Mouse (Mus musculus) retina, postnatal 1 day (tissue): Measurements from ENCODE around the gene Becn1.

Source experiments
- DNase-seq: peaks from one replicate; pipeline ENCODE4 v3.0.0-alpha.2; 2012

Becn1 gene

GRCm38 (mm10) chr11:101315082-101315650, 13.1 kb upstream of the Becn1 start:
- DNase-seq = no peak

- no peak for DNase-seq
These were observed 12.5 kb upstream of the Becn1 start for GRCm38 (mm10) chr11:101314567-101314966.

DNA sequence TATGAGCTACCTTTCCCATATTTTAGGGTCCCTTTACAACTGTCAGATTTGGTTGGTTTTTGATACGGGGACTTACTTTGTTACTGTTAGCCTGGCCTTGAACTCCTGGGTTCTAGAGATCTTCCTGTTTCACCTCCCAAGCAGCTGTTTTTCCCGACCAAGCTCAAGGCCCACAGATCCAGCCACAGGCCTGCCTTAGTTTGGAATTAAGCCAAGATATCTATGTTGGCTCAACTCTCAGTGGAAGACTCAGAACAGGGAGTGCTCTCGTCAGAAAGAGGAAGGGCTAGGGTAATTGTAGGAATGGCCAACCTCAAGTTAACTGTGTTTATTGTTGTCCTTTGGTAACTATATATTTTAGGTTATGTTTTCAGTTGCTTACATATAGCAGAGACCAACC, 10.1 kb upstream of the Becn1 start:
- no peak for DNase-seq

DNA sequence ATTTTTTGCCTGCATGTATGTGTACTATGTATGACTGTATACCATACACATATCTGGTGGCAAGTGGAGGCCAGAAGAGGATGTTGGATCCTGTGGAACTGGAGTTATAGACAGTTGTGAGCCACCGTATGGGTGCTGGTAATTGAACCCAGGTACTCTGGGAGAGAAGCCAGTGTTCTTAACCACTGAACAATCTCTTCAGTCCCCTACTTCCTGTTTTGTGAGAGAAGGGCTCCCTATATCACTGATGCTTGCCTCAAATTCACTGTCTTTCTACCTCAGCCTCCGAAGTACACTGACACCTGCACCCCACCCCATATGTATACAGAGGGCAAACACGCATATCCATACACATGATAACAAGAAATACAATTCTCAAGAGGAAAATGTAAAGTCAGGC, 9.0 kb upstream of the Becn1 start:
- DNase-seq = no peak

DNA sequence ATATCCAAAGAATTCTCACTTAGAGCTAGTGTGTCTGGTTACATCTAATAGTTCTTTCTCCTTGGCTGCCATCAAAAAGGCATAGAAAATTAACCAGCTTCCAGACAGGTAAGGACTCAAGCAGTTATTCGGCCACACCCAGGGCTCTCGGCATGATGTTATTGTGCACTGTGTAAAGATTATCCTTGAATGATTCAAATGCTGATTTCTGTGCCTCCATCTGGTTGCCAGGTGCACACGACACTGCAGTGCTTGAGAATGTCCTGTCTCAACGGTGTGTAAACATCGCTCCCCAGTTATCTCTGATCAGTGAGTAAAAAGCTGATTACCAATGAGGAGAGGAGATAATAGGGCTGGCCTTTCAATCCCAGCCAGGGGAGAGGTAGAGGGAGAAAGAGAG, 5.7 kb upstream of the Becn1 start:
- DNase-seq = no peak

DNA sequence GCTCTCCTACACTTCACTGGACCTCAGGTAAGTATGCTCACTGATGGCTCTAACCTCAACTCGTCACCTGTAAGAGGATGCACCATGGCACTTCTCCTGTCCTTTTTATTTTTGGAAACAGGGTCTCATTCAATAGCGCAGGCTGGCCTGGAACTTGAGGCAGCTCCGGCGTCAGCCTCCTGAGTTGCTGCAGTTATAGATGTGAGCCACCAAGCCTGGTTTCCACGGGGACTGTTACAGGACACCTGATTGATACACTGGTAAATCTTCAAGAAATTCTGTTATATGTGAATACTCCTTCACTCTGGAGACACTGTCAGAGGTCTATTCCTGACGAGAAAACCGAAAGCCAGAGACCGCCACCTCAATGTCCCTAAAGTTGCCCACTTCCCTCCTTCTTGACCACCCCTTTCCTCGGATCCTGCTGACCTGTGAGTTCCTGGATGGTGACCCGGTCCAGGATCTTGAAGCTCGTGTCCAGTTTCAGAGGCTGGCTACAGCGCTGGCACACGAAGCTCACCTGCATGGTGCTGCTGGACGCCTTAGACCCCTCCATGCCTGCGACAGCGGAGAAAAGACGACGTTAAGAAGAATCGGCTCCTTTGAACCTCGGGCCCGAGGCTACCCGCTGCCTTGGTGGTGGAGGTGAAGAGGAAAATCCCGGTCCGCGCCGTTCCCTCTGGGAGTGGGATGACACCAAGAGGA, 635 bp downstream of the Becn1 start:
- DNase-seq = no peak

GRCm38 (mm10) chr11:101300881-101301280, 1.2 kb downstream of the Becn1 start:
- DNase-seq = no peak

- DNase-seq = peak; percentile 55
These were observed 6.9 kb downstream of the Becn1 start for GRCm38 (mm10) chr11:101295191-101295590.

DNA sequence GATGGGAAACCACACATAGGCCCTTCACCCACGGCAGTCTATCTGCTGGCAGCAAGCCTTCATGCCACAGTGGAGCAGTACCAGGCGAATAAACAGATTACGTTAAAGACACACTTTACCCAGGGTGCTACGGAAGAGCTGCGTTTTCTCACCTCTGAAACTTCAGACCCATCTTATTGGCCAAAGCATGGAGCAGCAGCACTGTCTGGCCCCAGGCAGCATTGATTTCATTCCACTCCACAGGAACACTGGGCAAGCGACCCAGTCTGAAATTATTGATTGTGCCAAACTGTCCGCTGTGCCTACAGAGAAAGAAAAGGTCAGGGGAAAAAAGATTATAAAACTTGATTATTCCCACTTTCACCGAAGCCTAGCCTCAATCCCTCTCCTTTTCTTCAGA, 10.9 kb downstream of the Becn1 start:
- no peak for DNase-seq

DNA sequence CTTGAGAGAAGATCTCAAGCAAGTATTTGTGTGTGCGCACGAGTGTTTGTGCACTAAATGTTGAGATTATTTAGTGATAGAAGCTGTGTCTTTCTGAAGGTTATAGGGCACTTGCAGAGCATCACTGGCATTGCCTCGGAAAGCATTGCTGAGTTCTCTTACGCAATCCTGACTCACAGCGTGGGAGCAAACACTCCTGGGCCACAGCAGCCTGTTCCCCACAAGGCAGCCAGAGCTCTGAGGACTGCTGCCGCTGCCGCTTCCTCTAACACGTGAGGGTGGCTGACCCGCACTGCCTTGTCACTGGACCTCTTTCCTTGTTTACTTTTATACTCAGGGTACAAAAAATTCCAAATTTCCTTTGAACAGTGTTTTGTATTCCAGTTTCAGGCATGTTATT, 14.8 kb downstream of the Becn1 start:
- no peak for DNase-seq

GRCm38 (mm10) chr11:101283805-101284204, 18.3 kb downstream of the Becn1 start:
- DNase-seq = no peak

DNA sequence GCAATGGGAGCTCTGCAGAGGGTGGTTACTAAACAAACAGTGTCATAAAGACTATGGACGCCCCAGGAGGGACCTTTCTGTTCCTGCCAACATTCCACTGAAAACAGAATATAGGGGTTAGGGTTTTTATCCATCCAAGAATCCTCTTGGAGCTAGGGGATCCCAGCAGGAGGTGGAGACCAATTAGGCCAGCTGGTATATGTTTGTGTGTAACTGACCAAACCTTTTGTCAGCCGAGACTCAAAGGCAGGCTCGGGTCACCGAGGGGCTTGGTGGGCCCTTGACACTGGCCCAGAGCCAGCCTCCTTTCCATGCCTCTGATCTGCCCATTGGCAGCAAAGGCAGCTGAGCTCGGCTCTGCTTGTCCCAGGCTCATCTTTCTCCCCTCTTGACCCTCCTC, 19.2 kb downstream of the Becn1 start:
- peak; percentile 75 for DNase-seq

DNA sequence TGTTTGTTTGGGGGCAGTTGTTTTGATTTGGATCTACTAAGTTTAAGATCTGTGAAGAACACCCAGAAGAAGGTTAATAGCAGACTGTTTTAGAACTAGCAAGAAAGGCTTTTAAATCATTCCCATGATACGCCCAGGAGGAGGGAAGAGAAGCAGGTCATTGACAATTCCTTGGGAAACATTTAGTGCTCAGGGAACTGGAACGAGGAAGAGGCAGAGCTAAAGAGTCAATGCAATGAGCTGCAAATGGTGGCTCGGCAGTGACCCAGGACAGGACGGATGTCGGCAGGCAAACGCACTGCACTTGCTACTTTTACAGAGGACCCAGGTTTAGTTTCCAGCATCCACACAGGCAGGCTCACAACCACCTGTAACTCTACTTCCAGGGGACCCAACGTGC, 21.2 kb downstream of the Becn1 start:
- no peak for DNase-seq

GRCm38 (mm10) chr11:101279193-101279569, 22.9 kb downstream of the Becn1 start:
- no peak for DNase-seq

DNA sequence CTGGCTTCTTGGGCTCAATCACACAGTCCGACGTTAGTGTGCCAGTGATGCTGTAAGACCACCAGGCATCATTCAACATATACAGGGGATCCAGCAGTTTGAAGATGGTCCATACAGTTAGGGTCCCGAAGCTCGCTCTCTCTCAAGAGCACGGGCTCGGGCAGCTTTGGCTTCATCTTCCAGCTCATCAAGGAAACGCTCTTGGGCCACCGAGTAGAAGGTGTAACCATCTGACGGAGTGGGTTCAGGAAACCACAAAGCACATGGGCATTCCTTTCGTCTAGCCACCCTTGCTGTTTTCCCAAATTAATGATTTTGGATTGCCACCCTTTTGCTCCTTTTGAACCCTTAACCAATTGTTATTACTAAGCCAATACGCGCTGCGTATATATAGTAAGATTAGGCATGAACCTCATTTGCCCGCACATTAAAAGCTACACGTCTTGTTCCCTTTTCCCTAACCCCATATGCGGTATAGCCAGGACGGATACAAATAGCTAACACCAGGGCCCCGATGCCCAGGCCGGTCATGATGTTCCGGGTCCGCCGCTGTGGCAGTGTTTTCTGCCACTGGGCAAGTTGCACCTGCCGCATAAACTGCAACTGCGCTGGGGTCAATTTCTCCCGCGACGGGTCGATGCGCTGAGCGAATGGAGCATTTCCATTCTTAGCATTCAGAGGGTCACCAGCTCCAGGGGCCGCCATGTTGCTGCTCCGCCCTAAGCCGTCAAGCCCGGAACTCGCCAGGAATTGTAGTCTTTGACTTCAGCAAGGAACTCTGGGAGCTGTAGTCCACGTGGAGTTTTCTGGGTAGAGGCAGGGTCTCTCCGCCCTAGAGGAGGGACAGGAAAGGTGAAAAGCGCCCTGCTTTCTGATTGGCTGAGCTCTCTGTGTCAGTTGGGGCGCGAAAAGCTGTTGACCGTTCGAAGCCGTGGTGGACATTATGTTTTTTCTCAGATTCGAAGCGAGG, 23.6 kb downstream of the Becn1 start, which contains the start of the genes Cntd1 and Coa3:
TSS of gene Cntd1 (plus strand) at position 790 of the 970 bp plus-strand sequence.
TSS of gene Coa3 (minus strand) at position 892 of the 970 bp plus-strand sequence.
- DNase-seq = peak; percentile 98

- DNase-seq = no peak
These were observed 24.5 kb downstream of the Becn1 start for GRCm38 (mm10) chr11:101277381-101278222.

DNA sequence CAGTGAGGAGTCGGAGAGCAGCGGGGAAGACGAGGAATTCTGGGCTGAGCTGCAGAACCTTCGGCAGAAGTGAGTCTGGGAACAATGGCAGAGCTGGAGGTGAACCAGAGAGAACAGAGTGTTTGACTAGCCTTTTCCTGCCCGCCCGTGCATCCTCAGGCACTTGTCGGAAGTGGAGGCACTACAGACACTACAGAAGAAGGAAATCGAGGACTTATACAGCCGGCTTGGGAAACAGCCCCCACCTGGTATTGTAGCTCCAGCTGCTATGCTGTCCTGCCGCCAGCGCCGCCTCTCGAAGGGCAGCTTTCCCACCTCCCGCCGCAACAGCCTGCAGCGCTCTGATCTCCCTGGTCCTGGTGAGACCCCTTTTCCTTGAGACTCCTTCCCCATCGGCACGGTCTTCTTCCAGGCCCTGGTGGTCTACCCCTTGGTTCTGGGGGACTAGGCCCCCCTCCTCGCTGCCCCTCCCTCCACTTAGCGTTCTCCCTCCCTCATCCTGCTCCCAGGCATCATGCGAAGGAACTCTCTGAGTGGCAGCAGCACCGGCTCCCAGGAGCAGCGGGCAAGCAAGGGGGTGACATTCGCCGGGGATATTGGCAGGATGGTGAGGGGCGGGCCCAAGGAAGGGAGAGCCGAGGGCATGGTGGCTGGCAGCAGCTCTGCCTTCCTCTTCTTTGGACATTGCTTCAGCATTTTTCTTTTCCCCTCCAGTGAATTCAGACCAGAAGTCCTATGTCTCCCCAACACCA, 25.6 kb downstream of the Becn1 start:
- no peak for DNase-seq

- DNase-seq = no peak
These were observed 26.8 kb downstream of the Becn1 start for GRCm38 (mm10) chr11:101275309-101275708.

GRCm38 (mm10) chr11:101272446-101272845, 29.6 kb downstream of the Becn1 start:
- DNase-seq = no peak

- DNase-seq = peak; percentile 80
These were observed 32.4 kb downstream of the Becn1 start for GRCm38 (mm10) chr11:101269577-101270116.

- no peak for DNase-seq
These were observed 36.2 kb downstream of the Becn1 start for GRCm38 (mm10) chr11:101265906-101266305.
